Mouse (Mus musculus) liver, embryonic 14.5 days (tissue): ENCODE measurements at regions not wholly inside any gene's neighbourhood (a gene's known extent, or its start where the extent isn't known, plus 50 kb on each side); places are given as distances from the start of the nearest gene placed in this dataset.

Experiments used
- ATAC-seq: fragments of 200-750 bp; cut with Nextera tagmentation; 2 replicates; pipeline ENCODE4 v1.8.0; 2017; ENCODE audit warnings: moderate number of reproducible peaks, mild to moderate bottlenecking, moderate library complexity; ENCODE audit not compliant: insufficient read depth
- DNase-seq, 3 experiments: peaks; one replicate each; pipeline ENCODE4 v3.0.0-alpha.2; 2012 to 2013; ENCODE audit warnings: low read depth in 3 of 3, low spot score in 3 of 3
- H3K27ac ChIP-seq: fragments of 300-500 bp; sonication (generic); 2 replicates; pipeline ENCODE4 v1.5.1; 2014; ENCODE audit warnings: moderate library complexity, mild to moderate bottlenecking, control low read depth, inconsistent platforms
- H3K27me3 ChIP-seq: fragments of 300-500 bp; sonication (generic); 2 replicates; pipeline ENCODE4 v1.6.1; 2014; ENCODE audit warnings: mild to moderate bottlenecking, low read length, moderate library complexity; ENCODE audit not compliant: control insufficient read depth, insufficient read depth
- H3K36me3 ChIP-seq: fragments of 300-500 bp; sonication (generic); replicated peaks from 2 replicates; pipeline ENCODE4 v1.6.1; 2014; ENCODE audit warnings: low read depth; ENCODE audit not compliant: control insufficient read depth, insufficient read depth
- H3K4me1 ChIP-seq, 2 experiments: fragments of 200-500 bp in 1 of 2; fragments of 300-500 bp in 1 of 2; sonication (generic) in 1 of 2; replicated peaks; 2 replicates each; pipeline ENCODE4 v1.6.1; 2012 to 2014; ENCODE audit warnings: antibody characterized with exemption in 1 of 2, inconsistent platforms in 1 of 2, low read length in 1 of 2; ENCODE audit not compliant: control insufficient read depth in 2 of 2, insufficient read depth in 2 of 2
- H3K4me2 ChIP-seq: fragments of 300-500 bp; sonication (generic); 2 replicates; pipeline ENCODE4 v1.6.1; 2014; ENCODE audit warnings: low read depth, mild to moderate bottlenecking, control low read depth, moderate library complexity
- H3K4me3 ChIP-seq, 2 experiments: fragments of 200-500 bp in 1 of 2; fragments of 300-500 bp in 1 of 2; sonication (generic) in 1 of 2; 2 replicates each; pipeline ENCODE4 v1.5.1; 2012 to 2014; ENCODE audit warnings: low read depth in 2 of 2, low read length in 2 of 2, mild to moderate bottlenecking in 2 of 2, control low read depth in 1 of 2, inconsistent platforms in 1 of 2, moderate library complexity in 1 of 2; ENCODE audit not compliant: insufficient read depth in 1 of 2
- H3K9ac ChIP-seq: fragments of 300-500 bp; sonication (generic); replicated peaks from 2 replicates; pipeline ENCODE4 v1.6.1; 2014; ENCODE audit warnings: mild to moderate bottlenecking, control low read depth, moderate library complexity
- H3K9me3 ChIP-seq: fragments of 300-500 bp; sonication (generic); 2 replicates; pipeline ENCODE4 v1.6.1; 2016; ENCODE audit warnings: low read length, mixed read lengths; ENCODE audit not compliant: control insufficient read depth
- CTCF ChIP-seq: IDR thresholded peaks from 2 replicates; pipeline ENCODE4 v1.5.1; 2016; ENCODE audit warnings: antibody characterized with exemption, low read depth, control low read depth
- EP300 ChIP-seq: IDR thresholded peaks from 2 replicates; pipeline ENCODE4 v1.6.1; 2016; ENCODE audit warnings: antibody characterized with exemption, low read depth
- WGBS: fragments of 180-500 bp; shearing (Covaris S2); extraction: QIAGEN DNeasy Blood & Tissue Kit; methylation state at CpG from one replicate; pipeline ENCODE4 v1.1.7; 2014; ENCODE audit not compliant: insufficient replicate concordance; 5-methylcytosine and 5-hydroxymethylcytosine counted together

- TF ChIP-seq CTCF (no peak), EP300 (no peak)
- Histone ChIP-seq H3K4me1 (no peaks in the 10 kb centered on the region), H3K9ac (no peak overlapping the region), H3K4me3 (no peak overlapping the region), H3K27me3 (no peaks in the 10 kb centered on the region), H3K36me3 (no peaks in the 10 kb centered on the region), H3K27ac (no peak overlapping the region), H3K9me3 (no peaks in the 10 kb centered on the region), H3K4me2 (no peak overlapping the region)
- no peak for ATAC-seq
- no peak for DNase-seq
- 18% methylated on average over 16 of the region's 16 CpGs for WGBS
These were observed 89.4 kb upstream of the Rnd3 start for GRCm38 (mm10) chr2:51238131-51238931.

DNA sequence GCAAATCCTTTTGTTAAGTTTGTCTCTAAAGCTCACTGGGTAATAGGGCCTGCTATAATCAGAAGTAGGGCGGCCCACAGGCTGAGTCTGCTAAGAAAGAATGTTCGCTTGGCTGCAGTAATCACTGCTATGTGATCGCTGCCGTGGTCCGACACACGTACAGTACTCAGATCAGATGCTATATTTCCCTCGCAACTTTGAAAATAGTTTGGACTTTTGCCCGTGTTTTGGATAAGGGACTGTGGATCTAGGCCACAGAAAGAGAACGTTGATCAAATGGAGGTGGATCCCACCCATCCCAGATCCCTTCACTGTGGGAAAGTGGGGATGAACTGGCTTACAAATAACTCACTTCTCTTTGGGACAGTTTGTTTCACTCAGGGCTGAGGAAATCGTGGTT is 88.5 kb upstream of the Rnd3 start:
- H3K36me3 ChIP-seq: no peaks in the 10 kb centered on the region
- no peaks in the 10 kb centered on the region for H3K9me3 ChIP-seq
- ATAC-seq: no peak
- no peak overlapping the region for H3K4me2 ChIP-seq
- H3K27ac ChIP-seq: no peak overlapping the region
- H3K4me3 ChIP-seq: no peak overlapping the region
- TF ChIP-seq EP300 (no peak), CTCF (no peak)
- no peaks in the 10 kb centered on the region for H3K4me1 ChIP-seq
- H3K27me3 ChIP-seq: no peaks in the 10 kb centered on the region
- 71% methylated on average over 10 of the region's 10 CpGs for WGBS
- no peak for DNase-seq
- no peak overlapping the region for H3K9ac ChIP-seq

DNA sequence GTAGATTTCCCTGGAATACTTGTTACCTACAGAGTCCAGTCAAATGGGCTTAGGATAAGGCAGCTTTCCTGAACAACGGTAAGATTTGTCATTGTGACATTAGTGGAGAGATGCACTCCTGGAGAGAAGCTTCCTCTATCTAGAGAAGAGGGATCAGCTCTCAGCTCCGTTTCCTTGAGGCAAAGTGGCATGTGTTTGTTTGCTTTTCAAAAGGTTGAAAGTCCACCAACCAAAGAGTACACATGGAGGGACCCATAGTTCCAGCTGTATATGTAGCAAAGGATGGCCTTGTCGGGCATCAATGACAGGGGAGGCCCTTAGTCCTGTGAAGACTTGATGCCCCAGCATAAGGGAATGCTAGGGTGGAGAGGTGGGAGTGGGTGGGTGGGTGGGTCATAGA is 87.9 kb upstream of the Rnd3 start:
- no peaks in the 10 kb centered on the region for H3K27me3 ChIP-seq
- 49% methylated on average over 3 of the region's 3 CpGs for WGBS
- ATAC-seq: no peak

DNA sequence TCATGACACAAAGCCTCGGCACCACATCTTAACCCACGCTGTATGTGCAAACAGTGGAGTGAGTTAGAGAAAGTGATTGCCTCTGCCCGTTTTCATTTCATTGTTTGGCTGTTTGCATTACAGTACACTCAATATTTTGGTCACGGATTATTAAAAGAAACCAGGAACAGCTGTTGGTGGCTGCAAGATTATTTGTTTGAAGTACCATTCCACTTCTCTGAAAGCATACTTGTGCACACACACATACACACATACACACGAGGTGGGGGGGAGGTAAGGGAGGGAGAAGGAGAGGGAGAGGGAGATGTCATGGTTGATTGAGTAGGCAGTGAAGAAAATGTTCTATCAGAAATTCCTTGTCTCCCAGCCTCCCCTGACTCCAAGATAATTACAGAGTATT is 85.5 kb upstream of the Rnd3 start:
- H3K9me3 ChIP-seq: no peaks in the 10 kb centered on the region
- no peak overlapping the region for H3K4me2 ChIP-seq
- H3K27ac ChIP-seq: no peak overlapping the region
- no peaks in the 10 kb centered on the region for H3K27me3 ChIP-seq
- H3K36me3 ChIP-seq: no peaks in the 10 kb centered on the region
- H3K4me1 ChIP-seq: no peaks in the 10 kb centered on the region
- ATAC-seq (no peak), DNase-seq (no peak)
- TF ChIP-seq CTCF: no peak
- TF ChIP-seq EP300: no peak
- WGBS: 47% methylated on average over 5 of the region's 5 CpGs
- H3K9ac ChIP-seq: no peak overlapping the region
- no peak overlapping the region for H3K4me3 ChIP-seq

More for the DNA sequence above, 87.9 kb upstream of the Rnd3 start:
- Histone ChIP-seq H3K4me3 (no peak overlapping the region), H3K27ac (no peak overlapping the region), H3K4me2 (no peak overlapping the region), H3K9me3 (no peaks in the 10 kb centered on the region), H3K4me1 (no peaks in the 10 kb centered on the region), H3K9ac (no peak overlapping the region), H3K36me3 (no peaks in the 10 kb centered on the region)
- DNase-seq: no peak
- TF ChIP-seq CTCF (no peak), EP300 (no peak)

DNA sequence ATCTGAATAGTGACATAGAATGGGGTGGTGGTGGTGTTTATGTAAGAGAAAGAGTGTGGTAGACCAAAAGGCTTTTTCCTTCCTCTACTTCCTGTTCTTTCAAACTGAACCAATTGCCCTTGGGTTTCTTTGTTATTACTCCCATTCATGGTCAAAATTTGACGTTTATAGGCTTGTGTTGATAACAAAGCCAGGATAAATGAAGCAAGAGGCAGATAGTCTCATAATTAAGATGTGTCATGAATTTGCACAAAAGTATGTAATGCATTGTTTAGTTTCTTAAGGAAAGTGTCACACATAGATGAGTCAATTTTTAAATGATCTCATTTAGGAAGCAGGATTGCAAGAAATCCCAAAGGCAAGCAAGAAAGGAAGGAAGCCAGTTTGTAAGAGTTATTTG is 73.9 kb upstream of the Rnd3 start:
- H3K4me2 ChIP-seq: no peak overlapping the region
- no peak overlapping the region for H3K9ac ChIP-seq
- DNase-seq: no peak
- WGBS: 3% methylated on average over 1 of the region's 1 CpGs
- TF ChIP-seq CTCF: no peak
- TF ChIP-seq EP300: no peak
- H3K4me1 ChIP-seq: no peaks in the 10 kb centered on the region
- H3K27ac ChIP-seq: no peak overlapping the region
- H3K4me3 ChIP-seq: no peak overlapping the region
- no peaks in the 10 kb centered on the region for H3K36me3 ChIP-seq
- H3K9me3 ChIP-seq: no peaks in the 10 kb centered on the region
- no peak for ATAC-seq
- no peaks in the 10 kb centered on the region for H3K27me3 ChIP-seq
